Mouse (Mus musculus) megakaryocyte progenitor cell, adult 5-6 weeks (primary cell): ENCODE data around the gene Hoxa13. TPM values are rescaled to one million over a fixed set of nuclear protein-coding genes. Genes with fewer than 3 reads are reported as not detected.

Source experiments
- ATAC-seq: replicated peaks from 2 replicates; pipeline ENCODE4 v1.8.0; 2016; ENCODE audit warnings: mild to moderate bottlenecking, moderate TSS enrichment, inconsistent platforms; ENCODE audit not compliant: poor library complexity
- total RNA-seq, 2 experiments: library from RNA; stranded (forward) in 1 of 2; stranded (reverse) in 1 of 2; fragments of 157-497, 149-512 nt in 1 of 2; fragments of 200-1000 nt in 1 of 2; gene quantifications; 2 replicates each; pipeline versions ENCODE4 v1.2.3 to v1.2.4; 2015 to 2017

The Hoxa13 gene
- total RNA-seq, 2 experiments from 2014 or later: not detected

- ATAC-seq: no peak
Measured at GRCm38 (mm10) chr6:52252016-52252774, 8.5 kb downstream of the Hoxa13 start.

- ATAC-seq: no peak
Measured at GRCm38 (mm10) chr6:52251177-52251879, 9.4 kb downstream of the Hoxa13 start.

GRCm38 (mm10) chr6:52249826-52250225 is 10.9 kb downstream of the Hoxa13 start:
- ATAC-seq: no peak

GRCm38 (mm10) chr6:52249415-52249738 is 11.3 kb downstream of the Hoxa13 start:
- no peak for ATAC-seq

- no peak for ATAC-seq
Measured at GRCm38 (mm10) chr6:52248638-52249414, 11.9 kb downstream of the Hoxa13 start.

GRCm38 (mm10) chr6:52247766-52248637 is 12.7 kb downstream of the Hoxa13 start:
- no peak for ATAC-seq

GRCm38 (mm10) chr6:52246916-52247315 is 13.8 kb downstream of the Hoxa13 start:
- no peak for ATAC-seq

- peak; percentile 59 for ATAC-seq
Measured at GRCm38 (mm10) chr6:52246403-52246803, 14.3 kb downstream of the Hoxa13 start.

GRCm38 (mm10) chr6:52245757-52246142 is 14.9 kb downstream of the Hoxa13 start, which contains the start of gene Hoxa11:
Hoxa11 (minus strand) TSS chr6:52245810.
- no peak for ATAC-seq

- no peak for ATAC-seq
Measured at GRCm38 (mm10) chr6:52245040-52245756, 15.5 kb downstream of the Hoxa13 start.

- ATAC-seq: no peak
Measured at GRCm38 (mm10) chr6:52244471-52245039, 16.1 kb downstream of the Hoxa13 start.

- no peak for ATAC-seq
Measured at GRCm38 (mm10) chr6:52243681-52244121, 17.0 kb downstream of the Hoxa13 start.

GRCm38 (mm10) chr6:52242801-52243332 is 17.8 kb downstream of the Hoxa13 start:
- no peak for ATAC-seq

GRCm38 (mm10) chr6:52241001-52241621 is 19.6 kb downstream of the Hoxa13 start:
- ATAC-seq: no peak

- ATAC-seq: peak; percentile 90
Measured at GRCm38 (mm10) chr6:52240389-52241000, 20.2 kb downstream of the Hoxa13 start, which contains the start of gene Hoxa10. Hoxa10 (minus strand) TSS chr6:52240854.

- ATAC-seq: no peak
Measured at GRCm38 (mm10) chr6:52239625-52240388, 20.9 kb downstream of the Hoxa13 start.

- no peak for ATAC-seq
Measured at GRCm38 (mm10) chr6:52238976-52239375, 21.7 kb downstream of the Hoxa13 start.

- no peak for ATAC-seq
Measured at GRCm38 (mm10) chr6:52238155-52238545, 22.5 kb downstream of the Hoxa13 start.
